Mouse (Mus musculus) limb, embryonic 15.5 days (tissue): ENCODE measurements at regions not wholly inside any gene's neighbourhood (a gene's known extent, or its start where the extent isn't known, plus 50 kb on each side); places are given as distances from the start of the nearest gene placed in this dataset.

Experiments
- ATAC-seq: fragments of 200-750 bp; cut with Nextera tagmentation; 2 replicates; pipeline ENCODE4 v1.8.0; 2017; ENCODE audit warnings: low read depth, moderate TSS enrichment; ENCODE audit not compliant: insufficient number of reproducible peaks, low FRiP score, low TSS enrichment
- H3K27ac ChIP-seq: fragments of 300-500 bp; sonication (generic); 2 replicates; pipeline ENCODE4 v1.5.1; 2015; ENCODE audit warnings: moderate library complexity, mild to moderate bottlenecking, inconsistent platforms
- H3K27me3 ChIP-seq: fragments of 300-500 bp; sonication (generic); 2 replicates; pipeline ENCODE4 v1.6.1; 2015; ENCODE audit warnings: inconsistent platforms
- H3K36me3 ChIP-seq: fragments of 300-500 bp; sonication (generic); 2 replicates; pipeline ENCODE4 v1.6.1; 2015; ENCODE audit warnings: inconsistent platforms
- H3K4me1 ChIP-seq: fragments of 300-500 bp; sonication (generic); 2 replicates; pipeline ENCODE4 v1.6.1; 2015; ENCODE audit warnings: inconsistent platforms
- H3K4me2 ChIP-seq: fragments of 300-500 bp; sonication (generic); 2 replicates; pipeline ENCODE4 v1.6.1; 2015; ENCODE audit warnings: mild to moderate bottlenecking, inconsistent platforms
- H3K4me3 ChIP-seq: fragments of 300-500 bp; sonication (generic); 2 replicates; pipeline ENCODE4 v1.5.1; 2015; ENCODE audit warnings: mild to moderate bottlenecking, inconsistent platforms
- H3K9ac ChIP-seq: fragments of 300-500 bp; sonication (generic); 2 replicates; pipeline ENCODE4 v1.6.1; 2015; ENCODE audit warnings: inconsistent platforms
- H3K9me3 ChIP-seq: fragments of 300-500 bp; sonication (generic); 2 replicates; pipeline ENCODE4 v1.6.1; 2016; ENCODE audit warnings: inconsistent platforms
- WGBS: fragments of 180-500 bp; shearing (Covaris S2); methylation state at CpG from one replicate; pipeline ENCODE4 v1.1.7; 2015; 5-methylcytosine and 5-hydroxymethylcytosine counted together

- ATAC-seq = no peak
- H3K4me2 ChIP-seq = no peak overlapping the region
- H3K9ac ChIP-seq = no peak overlapping the region
- H3K27me3 ChIP-seq = no peaks in the 10 kb centered on the region
- 20% methylated on average over 2 of the region's 2 CpGs for WGBS
- no peaks in the 10 kb centered on the region for H3K4me1 ChIP-seq
- H3K9me3 ChIP-seq = no peaks in the 10 kb centered on the region
- no peaks in the 10 kb centered on the region for H3K36me3 ChIP-seq
- no peak overlapping the region for H3K4me3 ChIP-seq
- H3K27ac ChIP-seq = no peak overlapping the region
Observed at GRCm38 (mm10) chr3:41857446-41857845, 115.0 kb downstream of the D3Ertd751e start.

GRCm38 (mm10) chr3:41862674-41863073 lies 120.3 kb downstream of the D3Ertd751e start:
- no peaks in the 10 kb centered on the region for H3K36me3 ChIP-seq
- H3K4me1 ChIP-seq = no peaks in the 10 kb centered on the region
- no peaks in the 10 kb centered on the region for H3K27me3 ChIP-seq
- no peak for ATAC-seq
- H3K4me2 ChIP-seq = no peak overlapping the region
- no peak overlapping the region for H3K9ac ChIP-seq
- H3K27ac ChIP-seq = no peak overlapping the region
- no peak overlapping the region for H3K4me3 ChIP-seq
- no peaks in the 10 kb centered on the region for H3K9me3 ChIP-seq

- Histone ChIP-seq H3K36me3 (no peaks in the 10 kb centered on the region), H3K27me3 (no peaks in the 10 kb centered on the region), H3K4me3 (no peak overlapping the region), H3K27ac (no peak overlapping the region), H3K4me1 (no peaks in the 10 kb centered on the region), H3K4me2 (no peak overlapping the region), H3K9me3 (no peaks in the 10 kb centered on the region), H3K9ac (no peak overlapping the region)
- no peak for ATAC-seq
- WGBS = 82% methylated on average over 6 of the region's 6 CpGs
Observed at GRCm38 (mm10) chr3:41908952-41909351, 166.5 kb downstream of the D3Ertd751e start.

- WGBS = 79% methylated on average over 2 of the region's 2 CpGs
- Histone ChIP-seq H3K27me3 (no peaks in the 10 kb centered on the region), H3K36me3 (no peaks in the 10 kb centered on the region), H3K27ac (no peak overlapping the region), H3K4me2 (no peak overlapping the region), H3K9ac (no peak overlapping the region), H3K4me1 (no peaks in the 10 kb centered on the region), H3K4me3 (no peak overlapping the region), H3K9me3 (no peaks in the 10 kb centered on the region)
- ATAC-seq = no peak
Observed at GRCm38 (mm10) chr3:41913190-41913589, 170.8 kb downstream of the D3Ertd751e start.

GRCm38 (mm10) chr3:41939843-41940242 lies 197.4 kb downstream of the D3Ertd751e start:
- 38% methylated on average over 4 of the region's 4 CpGs for WGBS

GRCm38 (mm10) chr3:41942964-41943363 lies 200.6 kb downstream of the D3Ertd751e start:
- 26% methylated on average over 6 of the region's 6 CpGs for WGBS
- no peak for ATAC-seq

More at GRCm38 (mm10) chr3:41939843-41940242, 197.4 kb downstream of the D3Ertd751e start:
- Histone ChIP-seq H3K27me3 (no peaks in the 10 kb centered on the region), H3K4me3 (no peak overlapping the region), H3K4me2 (no peak overlapping the region), H3K36me3 (no peaks in the 10 kb centered on the region), H3K27ac (no peak overlapping the region), H3K9me3 (no peaks in the 10 kb centered on the region), H3K9ac (no peak overlapping the region), H3K4me1 (no peaks in the 10 kb centered on the region)
- ATAC-seq = no peak

GRCm38 (mm10) chr3:41949404-41949803 lies 207.0 kb downstream of the D3Ertd751e start:
- Histone ChIP-seq H3K9me3 (no peaks in the 10 kb centered on the region), H3K27me3 (no peaks in the 10 kb centered on the region), H3K36me3 (no peaks in the 10 kb centered on the region), H3K4me2 (no peak overlapping the region), H3K4me1 (no peaks in the 10 kb centered on the region), H3K4me3 (no peak overlapping the region), H3K27ac (no peak overlapping the region), H3K9ac (no peak overlapping the region)
- ATAC-seq = no peak
- WGBS = 42% methylated on average over 2 of the region's 2 CpGs

More at GRCm38 (mm10) chr3:41942964-41943363, 200.6 kb downstream of the D3Ertd751e start:
- no peak overlapping the region for H3K4me3 ChIP-seq
- no peak overlapping the region for H3K4me2 ChIP-seq
- H3K9ac ChIP-seq = no peak overlapping the region
- H3K4me1 ChIP-seq = no peaks in the 10 kb centered on the region
- H3K9me3 ChIP-seq = no peaks in the 10 kb centered on the region
- H3K27me3 ChIP-seq = no peaks in the 10 kb centered on the region
- no peak overlapping the region for H3K27ac ChIP-seq
- H3K36me3 ChIP-seq = no peaks in the 10 kb centered on the region

GRCm38 (mm10) chr3:41957385-41957784 lies 215.0 kb downstream of the D3Ertd751e start:
- ATAC-seq = no peak

GRCm38 (mm10) chr3:41960209-41960608 lies 217.8 kb downstream of the D3Ertd751e start:
- no peaks in the 10 kb centered on the region for H3K9me3 ChIP-seq
- H3K4me1 ChIP-seq = 0 out of 2 replicates have a peak, but pooled peaks cover 3% of the 10 kb centered on the region
- no peak overlapping the region for H3K4me2 ChIP-seq
- WGBS = 17% methylated on average over 2 of the region's 2 CpGs
- H3K27me3 ChIP-seq = no peaks in the 10 kb centered on the region
- no peak overlapping the region for H3K27ac ChIP-seq
- no peak overlapping the region for H3K4me3 ChIP-seq
- ATAC-seq = no peak
- H3K9ac ChIP-seq = no peak overlapping the region
- no peaks in the 10 kb centered on the region for H3K36me3 ChIP-seq

More at GRCm38 (mm10) chr3:41957385-41957784, 215.0 kb downstream of the D3Ertd751e start:
- WGBS = 20% methylated on average over 3 of the region's 3 CpGs
- Histone ChIP-seq H3K4me1 (0 out of 2 replicates have a peak, but pooled peaks cover 3% of the 10 kb centered on the region), H3K4me2 (no peak overlapping the region), H3K4me3 (no peak overlapping the region), H3K36me3 (no peaks in the 10 kb centered on the region), H3K9me3 (no peaks in the 10 kb centered on the region), H3K27ac (no peak overlapping the region), H3K9ac (no peak overlapping the region), H3K27me3 (no peaks in the 10 kb centered on the region)

GRCm38 (mm10) chr3:41962923-41963322 lies 220.5 kb downstream of the D3Ertd751e start:
- no peak overlapping the region for H3K4me3 ChIP-seq
- no peaks in the 10 kb centered on the region for H3K36me3 ChIP-seq
- no peaks in the 10 kb centered on the region for H3K4me1 ChIP-seq
- no peaks in the 10 kb centered on the region for H3K27me3 ChIP-seq
- no peak overlapping the region for H3K27ac ChIP-seq
- no peaks in the 10 kb centered on the region for H3K9me3 ChIP-seq
- WGBS = 78% methylated on average over 7 of the region's 7 CpGs
- no peak overlapping the region for H3K4me2 ChIP-seq
- ATAC-seq = no peak
- H3K9ac ChIP-seq = no peak overlapping the region

GRCm38 (mm10) chr3:42006672-42007265 lies 264.4 kb downstream of the D3Ertd751e start:
- H3K27me3 ChIP-seq = no peaks in the 10 kb centered on the region
- no peaks in the 10 kb centered on the region for H3K4me1 ChIP-seq
- no peaks in the 10 kb centered on the region for H3K9me3 ChIP-seq
- no peak overlapping the region for H3K9ac ChIP-seq
- no peak overlapping the region for H3K4me3 ChIP-seq
- no peaks in the 10 kb centered on the region for H3K36me3 ChIP-seq
- H3K4me2 ChIP-seq = no peak overlapping the region
- WGBS = 37% methylated on average over 5 of the region's 5 CpGs
- ATAC-seq = peak; percentile 58; the same call in 1 of the 2 replicates
- no peak overlapping the region for H3K27ac ChIP-seq

GRCm38 (mm10) chr3:42023187-42023586 lies 280.8 kb downstream of the D3Ertd751e start:
- ATAC-seq = no peak
- Histone ChIP-seq H3K27ac (no peak overlapping the region), H3K4me3 (no peak overlapping the region), H3K36me3 (no peaks in the 10 kb centered on the region), H3K9me3 (no peaks in the 10 kb centered on the region), H3K4me1 (no peaks in the 10 kb centered on the region), H3K9ac (no peak overlapping the region), H3K4me2 (no peak overlapping the region), H3K27me3 (no peaks in the 10 kb centered on the region)
- WGBS = 80% methylated on average over 5 of the region's 5 CpGs

GRCm38 (mm10) chr3:42039632-42040031 lies 297.2 kb downstream of the D3Ertd751e start:
- Histone ChIP-seq H3K4me1 (no peaks in the 10 kb centered on the region), H3K36me3 (no peaks in the 10 kb centered on the region), H3K27ac (no peak overlapping the region), H3K9ac (no peak overlapping the region), H3K9me3 (no peaks in the 10 kb centered on the region), H3K27me3 (no peaks in the 10 kb centered on the region), H3K4me2 (no peak overlapping the region), H3K4me3 (no peak overlapping the region)
- no peak for ATAC-seq
- WGBS = 39% methylated on average over 4 of the region's 4 CpGs
